Mouse (Mus musculus) T-helper 2 cell (primary cell): ENCODE data around the gene Pi4kb.

Experiments used
- in situ Hi-C: fragments of 300-600 bp; cut with MboI, MseI; formaldehyde crosslinking; loops from one replicate; pipeline ENCODE4 v1.15.1; 2025; ENCODE audit warnings: high pct_unique_total_duplicates

The Pi4kb gene

GRCm38 (mm10) chr3:94953764-94954616 lies 20.5 kb upstream of the Pi4kb start, which contains the start of gene Rfx5:
Rfx5 (plus strand) TSS chr3:94954075.
- in situ Hi-C loops: no loop called here

- in situ Hi-C loops: loop anchor here (5.0 kb wide), 1 partner anchor 39 kb away; no protein-coding TSS in a partner anchor
These were observed 16.2 kb upstream of the Pi4kb start for GRCm38 (mm10) chr3:94958295-94958694.

- in situ Hi-C loops: loop anchor here (5.0 kb wide), 1 partner anchor 37 kb away; no protein-coding TSS in a partner anchor
These were observed 14.7 kb upstream of the Pi4kb start for GRCm38 (mm10) chr3:94959871-94960270.

GRCm38 (mm10) chr3:94960322-94960721 lies 14.2 kb upstream of the Pi4kb start:
- in situ Hi-C loops: no loop called here

GRCm38 (mm10) chr3:94964989-94965388 lies 9.5 kb upstream of the Pi4kb start:
- in situ Hi-C loops: no loop called here

GRCm38 (mm10) chr3:94965878-94966277 lies 8.7 kb upstream of the Pi4kb start:
- in situ Hi-C loops: no loop called here

GRCm38 (mm10) chr3:94972552-94972951 lies 2.0 kb upstream of the Pi4kb start:
- in situ Hi-C loops: no loop called here

GRCm38 (mm10) chr3:94973620-94974019 lies 911 bp upstream of the Pi4kb start:
- in situ Hi-C loops: no loop called here

GRCm38 (mm10) chr3:94974026-94974527 lies 454 bp upstream of the Pi4kb start:
- in situ Hi-C loops: no loop called here

GRCm38 (mm10) chr3:94984312-94984711 lies 9.8 kb downstream of the Pi4kb start:
- in situ Hi-C loops: no loop called here

- in situ Hi-C loops: no loop called here
These were observed 11.0 kb downstream of the Pi4kb start for GRCm38 (mm10) chr3:94985513-94985912.

GRCm38 (mm10) chr3:94987578-94987977 lies 13.0 kb downstream of the Pi4kb start:
- in situ Hi-C loops: no loop called here

- in situ Hi-C loops: no loop called here
These were observed 14.7 kb downstream of the Pi4kb start for GRCm38 (mm10) chr3:94989159-94989761.

GRCm38 (mm10) chr3:94996946-94997345 lies 22.4 kb downstream of the Pi4kb start:
- in situ Hi-C loops: loop anchor here (5.0 kb wide), 1 partner anchor 40 kb away; no protein-coding TSS in a partner anchor

GRCm38 (mm10) chr3:95002569-95002968 lies 28.0 kb downstream of the Pi4kb start:
- in situ Hi-C loops: no loop called here

- in situ Hi-C loops: no loop called here
These were observed 28.7 kb downstream of the Pi4kb start for GRCm38 (mm10) chr3:95003273-95003672.

GRCm38 (mm10) chr3:95005651-95006050 lies 31.1 kb downstream of the Pi4kb start:
- in situ Hi-C loops: no loop called here

- in situ Hi-C loops: no loop called here
These were observed 33.2 kb downstream of the Pi4kb start for GRCm38 (mm10) chr3:95007706-95008105.

GRCm38 (mm10) chr3:95010396-95010795 lies 35.9 kb downstream of the Pi4kb start:
- in situ Hi-C loops: loop anchor here (10.0 kb wide), 1 partner anchor 1214 kb away; the partner anchor contains the start of genes Hist2h2ac and Hist2h2be

- in situ Hi-C loops: loop anchor here (10.0 kb wide), 1 partner anchor 1212 kb away; the partner anchor contains the start of genes Hist2h2ac and Hist2h2be
These were observed 38.5 kb downstream of the Pi4kb start for GRCm38 (mm10) chr3:95012982-95013381.

GRCm38 (mm10) chr3:95013699-95014427 lies 39.3 kb downstream of the Pi4kb start:
- in situ Hi-C loops: loop anchor here (10.0 kb wide), 1 partner anchor 1211 kb away; the partner anchor contains the start of genes Hist2h2ac and Hist2h2be
